Mouse (Mus musculus) liver, postnatal 0 days (tissue): Measurements from ENCODE around the gene B3gnt9. TPM values are rescaled to one million over a fixed set of nuclear protein-coding genes. Genes with fewer than 3 reads are reported as not detected.
"Not testable (repeated sequence)": the region's sequence is repeated elsewhere in the genome, so short reads cannot be mapped to it uniquely, and the experiment has no call there.

Source experiments
- ATAC-seq: fragments of 200-750 bp; cut with Nextera tagmentation; 2 replicates; pipeline ENCODE4 v1.8.0; 2017; ENCODE audit warnings: mild to moderate bottlenecking, moderate library complexity
- DNase-seq: peaks from one replicate; pipeline ENCODE4 v3.0.0-alpha.2; 2016
- H3K27ac ChIP-seq: fragments of 300-500 bp; sonication (generic); 2 replicates; pipeline ENCODE4 v1.5.1; 2014; ENCODE audit warnings: antibody characterized with exemption, moderate library complexity, mild to moderate bottlenecking, low read depth
- H3K27me3 ChIP-seq: fragments of 300-500 bp; sonication (generic); 2 replicates; pipeline ENCODE4 v1.6.1; 2014; ENCODE audit warnings: low read length, control low read depth, mixed read lengths; ENCODE audit not compliant: insufficient read depth
- H3K36me3 ChIP-seq: fragments of 300-500 bp; sonication (generic); replicated peaks from 2 replicates; pipeline ENCODE4 v1.6.1; 2014; ENCODE audit warnings: mild to moderate bottlenecking, control low read depth, low read length, moderate library complexity, mixed read lengths; ENCODE audit not compliant: insufficient read depth
- H3K4me1 ChIP-seq: fragments of 300-500 bp; sonication (generic); 2 replicates; pipeline ENCODE4 v1.6.1; 2014; ENCODE audit warnings: antibody characterized with exemption, mild to moderate bottlenecking, control low read depth; ENCODE audit not compliant: insufficient read depth
- H3K4me2 ChIP-seq: fragments of 300-500 bp; sonication (generic); 2 replicates; pipeline ENCODE4 v1.6.1; 2014; ENCODE audit warnings: low read depth, mild to moderate bottlenecking, low read length, moderate library complexity, mixed read lengths
- H3K4me3 ChIP-seq: fragments of 300-500 bp; sonication (generic); 2 replicates; pipeline ENCODE4 v1.5.1; 2014; ENCODE audit warnings: low read depth, low read length
- H3K9ac ChIP-seq: fragments of 300-500 bp; sonication (generic); replicated peaks from 2 replicates; pipeline ENCODE4 v1.6.1; 2014; ENCODE audit warnings: mild to moderate bottlenecking, moderate library complexity
- H3K9me3 ChIP-seq: fragments of 300-500 bp; sonication (generic); 2 replicates; pipeline ENCODE4 v1.6.1; 2016; ENCODE audit warnings: mild to moderate bottlenecking, control low read depth, low read length, mixed read lengths
- CTCF ChIP-seq: sonication (generic); IDR thresholded peaks from 2 replicates; pipeline ENCODE4 v1.5.1; 2016; ENCODE audit warnings: antibody characterized with exemption, low read depth
- EP300 ChIP-seq: IDR thresholded peaks from 2 replicates; pipeline ENCODE4 v1.6.1; 2016; ENCODE audit warnings: antibody characterized with exemption, low read depth, mild to moderate bottlenecking
- WGBS: fragments of 180-500 bp; shearing (Covaris S2); extraction: QIAGEN DNeasy Blood & Tissue Kit; methylation state at CpG from one replicate; pipeline ENCODE4 v1.1.7; 2014; ENCODE audit not compliant: insufficient replicate concordance; 5-methylcytosine and 5-hydroxymethylcytosine counted together
- polyA plus RNA-seq: library from polyadenylated mRNA; unstranded; fragments of >200 nt; fragmentation: Nextera tagmentation; extraction: Ambion mirVana; gene quantifications from 2 replicates; pipeline ENCODE4 v1.2.1, GENCODE M21; 2015

The B3gnt9 gene
- polyA plus RNA-seq, 1 experiment from 2014 or later, result 2.0 TPM

- Histone ChIP-seq H3K4me2 (no peak overlapping the region), H3K27ac (no peak overlapping the region), H3K9ac (no peak overlapping the region), H3K4me3 (no peak overlapping the region), H3K27me3 (no peaks in the 10 kb centered on the region), H3K9me3 (no peaks in the 10 kb centered on the region), H3K4me1 (peaks cover 6% of the 10 kb centered on the region), H3K36me3 (peaks cover 66% of the 10 kb centered on the region)
- TF ChIP-seq EP300 (no peak), CTCF (no peak)
- ATAC-seq, result no peak
- DNase-seq, result no peak
- WGBS, result 77% methylated on average over 14 of the region's 14 CpGs
Measured at GRCm38 (mm10) chr8:105237442-105238142, 17.4 kb downstream of the B3gnt9 start.

DNA sequence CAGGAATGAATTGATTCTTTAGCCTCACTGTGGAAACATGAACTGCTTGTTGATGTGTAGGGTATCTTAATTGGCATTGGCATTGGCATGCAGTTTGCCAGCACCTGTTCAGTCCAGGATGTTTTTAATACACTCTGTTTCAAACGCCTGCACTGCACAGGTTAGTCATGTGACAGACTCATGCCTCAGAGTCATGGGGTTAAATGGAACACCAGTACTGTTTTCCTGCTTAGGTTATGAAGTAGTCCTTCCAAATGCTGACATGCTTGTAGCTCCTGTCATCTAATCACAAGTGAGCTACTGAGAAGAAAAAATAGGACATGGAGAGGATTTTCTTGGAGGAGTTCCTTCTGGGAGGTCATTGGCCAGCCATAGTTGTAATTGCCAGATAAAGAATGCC lies 19.7 kb downstream of the B3gnt9 start:
- DNase-seq (no peak), ATAC-seq (no peak)
- H3K36me3 ChIP-seq, result peaks cover 56% of the 10 kb centered on the region
- no peak overlapping the region for H3K4me3 ChIP-seq
- no peak overlapping the region for H3K9ac ChIP-seq
- no peaks in the 10 kb centered on the region for H3K9me3 ChIP-seq
- H3K4me1 ChIP-seq, result peaks cover 11% of the 10 kb centered on the region
- no peak overlapping the region for H3K4me2 ChIP-seq
- 81% methylated on average over 1 of the region's 1 CpGs for WGBS
- H3K27ac ChIP-seq, result no peak overlapping the region
- TF ChIP-seq CTCF, result no peak
- no peak for TF ChIP-seq EP300
- no peaks in the 10 kb centered on the region for H3K27me3 ChIP-seq

GRCm38 (mm10) chr8:105233126-105233935 lies 21.6 kb downstream of the B3gnt9 start:
- ATAC-seq (no peak), DNase-seq (no peak)
- Histone ChIP-seq H3K27me3 (no peaks in the 10 kb centered on the region), H3K4me2 (no peak overlapping the region; the same call in 1 of the 2 replicates), H3K36me3 (peaks cover 38% of the 10 kb centered on the region), H3K4me1 (peaks cover 14% of the 10 kb centered on the region), H3K4me3 (no peak overlapping the region), H3K9me3 (no peaks in the 10 kb centered on the region), H3K9ac (no peak overlapping the region), H3K27ac (no peak overlapping the region)
- 67% methylated on average over 1 of the region's 1 CpGs for WGBS
- TF ChIP-seq EP300 (no peak), CTCF (no peak)

DNA sequence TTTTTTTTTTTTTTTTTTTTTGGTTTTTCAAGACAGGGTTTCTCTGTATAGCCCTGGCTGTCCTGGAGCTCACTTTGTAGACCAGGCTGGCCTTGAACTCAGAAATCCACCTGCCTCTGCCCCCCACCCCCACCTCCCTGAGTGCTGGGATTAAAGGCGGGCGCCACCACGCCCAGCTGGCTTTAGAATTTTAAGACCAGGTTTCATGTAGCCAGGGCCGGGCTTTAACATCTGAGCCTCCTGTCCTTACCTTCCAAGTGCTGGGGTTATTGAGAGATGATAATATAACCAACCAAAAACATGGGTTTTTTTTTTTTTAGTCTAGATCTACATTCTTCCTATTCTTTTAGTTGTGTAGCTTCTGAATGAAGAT lies 22.6 kb downstream of the B3gnt9 start:
- not testable (repeated sequence) for H3K4me3 ChIP-seq, H3K27me3 ChIP-seq, H3K9me3 ChIP-seq, H3K27ac ChIP-seq, H3K4me2 ChIP-seq, H3K9ac ChIP-seq, ATAC-seq, DNase-seq
- WGBS, result 89% methylated on average over 4 of the region's 4 CpGs
- peaks cover 14% of the 10 kb centered on the region for H3K4me1 ChIP-seq
- H3K36me3 ChIP-seq, result peaks cover 32% of the 10 kb centered on the region

DNA sequence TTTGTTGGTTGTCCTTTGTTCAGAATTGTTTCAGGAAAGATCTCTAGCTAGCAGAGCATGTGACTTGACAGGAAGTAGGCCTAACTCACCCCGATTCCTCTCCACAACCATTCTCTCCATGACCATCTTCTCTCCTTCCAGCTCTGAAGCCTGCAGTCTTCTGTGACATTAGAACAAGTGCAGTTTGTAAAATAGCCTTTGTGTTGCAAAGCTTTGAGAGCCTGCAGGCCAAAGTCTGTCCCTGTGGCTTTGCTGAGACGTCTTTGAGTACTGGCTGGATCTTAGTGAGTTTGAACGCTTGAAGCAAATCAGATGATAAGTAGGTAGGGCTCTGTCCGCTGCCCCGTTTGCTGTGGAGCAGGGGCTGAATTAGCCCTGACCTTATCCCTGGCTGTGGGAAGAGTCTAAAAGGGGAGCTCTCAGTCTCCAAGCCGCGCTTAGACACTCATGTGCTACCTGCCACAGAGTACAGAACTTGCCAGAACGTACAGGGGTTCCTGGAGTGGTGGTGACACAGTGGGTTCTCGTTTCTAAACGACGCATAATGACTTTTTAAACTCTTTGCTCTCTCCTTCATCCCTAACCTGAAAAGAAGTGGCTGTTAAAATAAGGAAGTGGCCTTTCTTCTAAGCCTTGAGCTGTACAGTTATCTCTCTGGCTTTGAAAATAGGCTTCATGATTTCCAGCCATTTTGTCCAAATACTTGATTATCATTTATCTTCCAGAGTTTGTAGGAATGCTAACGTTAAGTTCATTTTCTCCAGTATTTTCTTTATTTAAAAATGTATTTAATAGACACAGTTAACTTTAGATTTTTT lies 23.2 kb downstream of the B3gnt9 start:
- Histone ChIP-seq H3K9ac (no peak overlapping the region), H3K27ac (peak overlapping the region; percentile 11; the same call in 1 of the 2 replicates), H3K4me3 (no peak overlapping the region), H3K4me2 (no peak overlapping the region), H3K27me3 (no peaks in the 10 kb centered on the region), H3K9me3 (no peaks in the 10 kb centered on the region), H3K36me3 (peaks cover 30% of the 10 kb centered on the region), H3K4me1 (peaks cover 14% of the 10 kb centered on the region)
- DNase-seq, result no peak
- ATAC-seq, result no peak
- no peak for TF ChIP-seq CTCF
- 69% methylated on average over 12 of the region's 12 CpGs for WGBS

- H3K27ac ChIP-seq, result peak overlapping the region; percentile 99
- H3K36me3 ChIP-seq, result no peaks in the 10 kb centered on the region; the same call in 1 of the 2 replicates
- peak overlapping the region; percentile 83 for H3K4me3 ChIP-seq
- H3K9me3 ChIP-seq, result no peaks in the 10 kb centered on the region
- WGBS, result 10% methylated on average over 6 of the region's 6 CpGs
- DNase-seq (peak; percentile 38), ATAC-seq (peak; percentile 62)
- peak overlapping the region; percentile 87 for H3K9ac ChIP-seq
- TF ChIP-seq CTCF (no peak), EP300 (no peak; the same call in 1 of the 2 replicates)
- peak overlapping the region; percentile 78 for H3K4me2 ChIP-seq
- H3K4me1 ChIP-seq, result peaks cover 16% of the 10 kb centered on the region
- no peaks in the 10 kb centered on the region for H3K27me3 ChIP-seq
Measured at GRCm38 (mm10) chr8:105225917-105226316, 29.0 kb downstream of the B3gnt9 start.
